Mouse (Mus musculus): ENCODE results near the gene Chchd1. TPM values are rescaled to one million over a fixed set of nuclear protein-coding genes. Genes with fewer than 3 reads are reported as not detected.

The Chchd1 gene
- polyA plus RNA-seq, 1 experiment from 2014 or later = 264 TPM

GRCm38 (mm10) chr14:20729871-20730270, 27.1 kb downstream of the Chchd1 start:
- WGBS = 89% methylated on average over 9 of the region's 9 CpGs
- Histone ChIP-seq H3K36me3 (peaks cover 75% of the 10 kb centered on the region), H3K4me2 (no peak overlapping the region), H3K4me3 (replicated peaks) (no peak overlapping the region), H3K4me1 (replicated peaks) (peaks cover 8% of the 10 kb centered on the region), H3K9me3 (no peaks in the 10 kb centered on the region), H3K27ac (no peak overlapping the region), H3K27me3 (no peaks in the 10 kb centered on the region), H3K9ac (replicated peaks) (no peak overlapping the region)
- no peak for ATAC-seq (ENCODE audit: insufficient number of reproducible peaks, insufficient read depth, low FRiP score, low TSS enrichment, low read depth)

- WGBS = 88% methylated on average over 9 of the region's 9 CpGs
- no peak for ATAC-seq (ENCODE audit: insufficient number of reproducible peaks, insufficient read depth, low FRiP score, low TSS enrichment, low read depth)
- H3K9me3 ChIP-seq = no peaks in the 10 kb centered on the region
- H3K4me3 ChIP-seq (replicated peaks) = no peak overlapping the region
- H3K4me2 ChIP-seq = no peak overlapping the region
- H3K36me3 ChIP-seq = peaks cover 73% of the 10 kb centered on the region
- peaks cover 8% of the 10 kb centered on the region for H3K4me1 ChIP-seq (replicated peaks)
- no peak overlapping the region for H3K9ac ChIP-seq (replicated peaks)
- no peaks in the 10 kb centered on the region for H3K27me3 ChIP-seq
- no peak overlapping the region for H3K27ac ChIP-seq
Measured at GRCm38 (mm10) chr14:20730853-20731602, 28.2 kb downstream of the Chchd1 start.

- H3K9ac ChIP-seq (replicated peaks) = peak overlapping the region; percentile 91
- peak overlapping the region; percentile 94 for H3K27ac ChIP-seq
- H3K36me3 ChIP-seq = peaks cover 69% of the 10 kb centered on the region
- no peaks in the 10 kb centered on the region for H3K27me3 ChIP-seq
- peak overlapping the region; percentile 90 for H3K4me2 ChIP-seq
- peaks cover 8% of the 10 kb centered on the region for H3K4me1 ChIP-seq (replicated peaks)
- H3K9me3 ChIP-seq = no peaks in the 10 kb centered on the region
- H3K4me3 ChIP-seq (replicated peaks) = peak overlapping the region; percentile 86
- 0 out of 2 replicates have a peak, but pooled peaks have one; percentile 4 for ATAC-seq (ENCODE audit: insufficient number of reproducible peaks, insufficient read depth, low FRiP score, low TSS enrichment, low read depth)
- 49% methylated on average over 12 of the region's 12 CpGs for WGBS
Measured at GRCm38 (mm10) chr14:20733041-20733951, 30.5 kb downstream of the Chchd1 start.

DNA sequence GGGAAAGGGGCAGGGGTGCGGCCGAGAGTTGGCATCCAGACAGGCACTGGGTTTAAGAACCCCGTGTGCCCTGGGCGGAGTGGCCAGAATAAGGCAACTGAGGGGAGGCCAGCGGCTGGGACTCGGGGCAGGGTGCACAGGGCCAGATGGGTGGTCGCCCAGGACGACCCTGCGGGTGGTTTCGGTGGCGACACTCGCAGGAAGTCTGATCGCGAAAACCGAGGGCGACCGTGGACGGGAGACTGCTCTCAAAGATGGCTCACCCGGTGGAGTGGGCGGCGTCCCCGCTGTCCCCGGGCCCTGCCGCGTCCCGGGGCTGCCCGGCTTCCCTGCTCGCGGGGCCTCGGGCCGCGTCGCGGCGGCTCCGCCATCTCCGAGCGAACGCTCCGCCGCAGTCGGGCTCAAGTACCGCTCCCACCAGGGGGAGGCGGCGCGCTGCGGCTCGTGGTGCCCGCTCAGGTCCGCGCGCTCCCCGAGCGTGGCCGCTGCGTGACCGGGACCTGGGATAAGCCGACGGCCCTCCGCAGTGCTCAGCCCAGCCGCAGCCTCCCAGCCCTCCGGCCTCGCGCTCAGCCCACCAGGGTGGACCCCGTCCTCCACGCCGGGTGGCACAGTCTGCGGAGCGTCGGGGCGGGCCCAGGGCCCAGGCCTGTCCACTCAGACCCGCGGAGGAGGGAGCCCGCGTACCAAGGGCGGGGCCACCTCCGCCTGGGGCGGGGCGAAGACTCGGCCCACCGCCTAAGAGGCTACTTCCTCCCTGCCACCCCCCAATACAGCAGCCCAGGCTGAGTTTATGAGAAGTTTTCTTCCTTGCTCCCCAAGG, 31.4 kb downstream of the Chchd1 start, which contains the start of gene Ndst2:
Ndst2 (minus strand) TSS at position 611 of the 823 bp plus-strand sequence.
- peak within 1 kb of the TSS; percentile 94 for H3K27ac ChIP-seq
- under 1% methylated on average over 80 of the region's 81 CpGs for WGBS
- H3K4me1 ChIP-seq (replicated peaks) = peaks cover 8% of the 10 kb centered on the region
- H3K4me3 ChIP-seq (replicated peaks) = peak within 1 kb of the TSS; percentile 86
- H3K36me3 ChIP-seq = peaks cover 70% of the 10 kb centered on the region
- H3K9ac ChIP-seq (replicated peaks) = peak within 1 kb of the TSS; percentile 91
- peak; percentile 97 for ATAC-seq (ENCODE audit: insufficient number of reproducible peaks, insufficient read depth, low FRiP score, low TSS enrichment, low read depth)
- H3K27me3 ChIP-seq = no peaks in the 10 kb centered on the region
- H3K4me2 ChIP-seq = peak within 1 kb of the TSS; percentile 90
- no peaks in the 10 kb centered on the region for H3K9me3 ChIP-seq

DNA sequence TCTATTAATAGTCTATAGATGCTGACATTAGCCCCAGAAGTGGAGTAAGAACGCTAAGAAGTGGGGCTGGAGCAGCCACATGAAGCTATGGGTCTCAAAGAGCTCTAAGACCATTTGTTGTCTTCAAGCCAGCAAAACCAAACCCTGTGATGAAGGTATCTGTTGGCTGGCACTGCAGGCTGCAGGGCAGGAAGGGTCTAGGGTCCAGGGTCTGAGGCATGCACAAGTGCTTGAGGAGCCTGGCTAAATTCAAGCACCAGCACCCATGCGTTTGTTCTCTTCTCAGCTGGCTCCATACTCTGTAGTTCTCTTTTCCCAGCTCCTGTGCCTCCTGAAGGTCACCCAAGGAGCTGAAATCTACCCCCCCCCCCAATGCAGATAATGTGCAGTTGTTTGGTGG, 32.2 kb downstream of the Chchd1 start:
- Histone ChIP-seq H3K4me2 (peak overlapping the region; percentile 90), H3K27me3 (no peaks in the 10 kb centered on the region), H3K4me3 (replicated peaks) (no peak overlapping the region), H3K27ac (peak overlapping the region; percentile 76), H3K36me3 (peaks cover 70% of the 10 kb centered on the region), H3K9me3 (no peaks in the 10 kb centered on the region), H3K4me1 (replicated peaks) (peaks cover 8% of the 10 kb centered on the region), H3K9ac (replicated peaks) (0 out of 2 replicates have a peak overlapping the region, but pooled peaks have one; percentile 18)
- 67% methylated on average over 2 of the region's 2 CpGs for WGBS
- no peak for ATAC-seq (ENCODE audit: insufficient number of reproducible peaks, insufficient read depth, low FRiP score, low TSS enrichment, low read depth)

GRCm38 (mm10) chr14:20735892-20736390, 33.1 kb downstream of the Chchd1 start:
- Histone ChIP-seq H3K4me1 (replicated peaks) (peaks cover 8% of the 10 kb centered on the region), H3K27me3 (no peaks in the 10 kb centered on the region), H3K36me3 (peaks cover 70% of the 10 kb centered on the region), H3K9me3 (no peaks in the 10 kb centered on the region), H3K9ac (replicated peaks) (no peak overlapping the region), H3K4me2 (no peak overlapping the region), H3K27ac (0 out of 2 replicates have a peak overlapping the region, but pooled peaks have one; percentile 76), H3K4me3 (replicated peaks) (no peak overlapping the region)
- no peak for ATAC-seq (ENCODE audit: insufficient number of reproducible peaks, insufficient read depth, low FRiP score, low TSS enrichment, low read depth)
- WGBS = 88% methylated on average over 13 of the region's 13 CpGs

DNA sequence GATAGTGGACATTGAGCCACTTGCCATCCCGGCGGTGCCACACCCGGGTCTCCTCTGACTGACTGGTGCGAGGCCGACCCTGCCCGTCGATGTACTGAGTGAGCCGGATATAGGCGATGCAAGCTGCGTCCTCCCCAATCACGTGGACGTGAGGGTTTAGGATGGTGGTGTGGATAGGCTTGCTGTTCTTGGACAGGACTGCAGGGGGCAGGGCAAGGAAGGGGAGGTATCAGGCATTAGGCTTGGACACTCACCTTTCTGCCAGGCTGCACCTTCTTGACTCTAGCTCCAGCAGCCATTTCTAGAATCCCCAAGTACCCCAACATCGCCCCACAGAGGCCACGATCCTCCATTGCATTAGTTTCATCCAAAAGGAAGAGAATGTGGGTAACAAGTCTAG, 34.5 kb downstream of the Chchd1 start:
- 34% methylated on average over 14 of the region's 14 CpGs for WGBS
- H3K4me3 ChIP-seq (replicated peaks) = no peak overlapping the region
- H3K27me3 ChIP-seq = no peaks in the 10 kb centered on the region
- peaks cover 73% of the 10 kb centered on the region for H3K36me3 ChIP-seq
- H3K9me3 ChIP-seq = no peaks in the 10 kb centered on the region
- H3K9ac ChIP-seq (replicated peaks) = no peak overlapping the region
- no peak overlapping the region for H3K27ac ChIP-seq
- no peak for ATAC-seq (ENCODE audit: insufficient number of reproducible peaks, insufficient read depth, low FRiP score, low TSS enrichment, low read depth)
- H3K4me1 ChIP-seq (replicated peaks) = peaks cover 8% of the 10 kb centered on the region
- no peak overlapping the region for H3K4me2 ChIP-seq

DNA sequence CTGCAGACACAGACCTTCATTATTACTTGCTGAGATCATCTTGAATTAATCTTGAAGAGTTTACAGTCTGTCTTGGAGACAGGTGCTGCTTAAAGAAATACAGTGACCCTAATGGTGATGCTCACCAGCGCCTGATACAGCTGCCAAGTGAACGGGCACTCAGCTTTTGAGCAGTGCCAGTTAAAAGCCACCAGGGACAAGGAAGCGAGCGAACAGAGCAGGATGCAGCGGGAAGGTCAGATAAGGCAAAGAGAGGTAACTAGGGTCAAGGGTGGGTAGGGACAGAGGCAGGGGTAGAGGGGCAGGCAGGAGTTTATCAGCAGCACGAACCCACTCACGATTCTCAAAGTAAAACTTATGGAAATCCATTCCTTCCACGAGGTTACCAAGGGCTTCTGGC, 35.7 kb downstream of the Chchd1 start:
- H3K9ac ChIP-seq (replicated peaks) = no peak overlapping the region
- ATAC-seq (ENCODE audit: insufficient number of reproducible peaks, insufficient read depth, low FRiP score, low TSS enrichment, low read depth) = no peak
- no peaks in the 10 kb centered on the region for H3K9me3 ChIP-seq
- H3K27ac ChIP-seq = no peak overlapping the region
- H3K36me3 ChIP-seq = peaks cover 77% of the 10 kb centered on the region
- WGBS = 83% methylated on average over 8 of the region's 8 CpGs
- H3K4me3 ChIP-seq (replicated peaks) = no peak overlapping the region
- peaks cover 2% of the 10 kb centered on the region; the same call in 1 of the 2 replicates for H3K4me1 ChIP-seq (replicated peaks)
- no peaks in the 10 kb centered on the region for H3K27me3 ChIP-seq
- no peak overlapping the region for H3K4me2 ChIP-seq

- Histone ChIP-seq H3K4me3 (replicated peaks) (no peak overlapping the region), H3K27me3 (no peaks in the 10 kb centered on the region), H3K4me1 (replicated peaks) (no peaks in the 10 kb centered on the region), H3K9ac (replicated peaks) (no peak overlapping the region), H3K4me2 (no peak overlapping the region), H3K36me3 (peaks cover 92% of the 10 kb centered on the region), H3K9me3 (no peaks in the 10 kb centered on the region), H3K27ac (no peak overlapping the region)
- 95% methylated on average over 9 of the region's 9 CpGs for WGBS
- ATAC-seq (ENCODE audit: insufficient number of reproducible peaks, insufficient read depth, low FRiP score, low TSS enrichment, low read depth) = no peak
Measured at GRCm38 (mm10) chr14:20741301-20741700, 38.5 kb downstream of the Chchd1 start.

- 86% methylated on average over 3 of the region's 3 CpGs for WGBS
- peaks cover 91% of the 10 kb centered on the region for H3K36me3 ChIP-seq
- H3K4me1 ChIP-seq (replicated peaks) = no peaks in the 10 kb centered on the region
- H3K4me2 ChIP-seq = no peak overlapping the region
- no peak overlapping the region for H3K27ac ChIP-seq
- no peak overlapping the region for H3K9ac ChIP-seq (replicated peaks)
- no peaks in the 10 kb centered on the region for H3K9me3 ChIP-seq
- no peak overlapping the region for H3K4me3 ChIP-seq (replicated peaks)
- no peak for ATAC-seq (ENCODE audit: insufficient number of reproducible peaks, insufficient read depth, low FRiP score, low TSS enrichment, low read depth)
- no peaks in the 10 kb centered on the region for H3K27me3 ChIP-seq
Measured at GRCm38 (mm10) chr14:20743614-20744013, 40.8 kb downstream of the Chchd1 start.
